In genomic region chr15:102248812-102249191, GRCm38 (mm10) we compare ENCODE assay signal across 10 mouse cellular contexts. TPM values are rescaled to one million over a fixed set of nuclear protein-coding genes. Genes with fewer than 3 reads are reported as not detected.
A peak's percentile ranks its signal among the peaks of the same experiment; 100 is the strongest.
DNase-seq lines count a peak whose midpoint lies in the region; ATAC-seq and TF ChIP-seq lines count a peak whose summit lies in the region.
"Had no signal": no experiment of that assay in that cellular context is flagged by ENCODE, and none has a peak within 500 bp of the region (broad histone marks: within the 10 kb centered on the region; RNA-seq: fewer than 3 reads in every experiment).

No protein-coding gene starts in this region.

- H3K4me3 ChIP-seq in liver, adult 2 months (ENCODE audit: insufficient read depth, low read depth, low read length): no peak overlapping the region
- peak overlapping the region; percentile 57; the same call in 1 of the 2 replicates for H3K4me3 ChIP-seq in hindbrain, embryonic 12.5 days
- H3K4me3 ChIP-seq: megakaryocyte, embryonic 14.5 days had no signal

- H3K9me3 ChIP-seq in hindbrain, embryonic 12.5 days (replicated peaks): no peaks in the 10 kb centered on the region
- H3K9me3 ChIP-seq: megakaryocyte, embryonic 14.5 days had no signal

- peak; percentile 34 for DNase-seq in cerebellum, adult 11 months
- DNase-seq in cerebellum, adult 18-20 months: no peak
- DNase-seq in liver, adult 2 months (ENCODE audit: extremely low read depth, low read depth, low spot score): no peak
- no peak for DNase-seq in liver
- peak; percentile 63 for DNase-seq in mesoderm, embryonic 11.5 days (ENCODE audit: low read depth, low spot score)
- DNase-seq in layer of hippocampus, adult 9-10 months (ENCODE audit: low spot score): no peak
- DNase-seq in adrenal gland, postnatal 4 days (ENCODE audit: low spot score in 2 of 2): no peak
- DNase-seq: gastrocnemius, postnatal 25 days had no signal

- no peak overlapping the region for H3K9ac ChIP-seq in liver, adult 2 months (ENCODE audit: low read depth, low read length)
- H3K9ac ChIP-seq in hindbrain, embryonic 12.5 days: no peak overlapping the region

- peak overlapping the region; percentile 35 for H3K27ac ChIP-seq in liver, adult 2 months (replicated peaks; ENCODE audit: insufficient read depth, low read depth, low read length)
- peak overlapping the region; percentile 81 for H3K27ac ChIP-seq in hindbrain, embryonic 12.5 days

- no peaks in the 10 kb centered on the region for H3K27me3 ChIP-seq in liver, adult 2 months (ENCODE audit: control insufficient read depth, insufficient read depth, low read length)
- H3K27me3 ChIP-seq in hindbrain, embryonic 12.5 days: peaks cover 85% of the 10 kb centered on the region

- peak overlapping the region; percentile 97 for H3K4me2 ChIP-seq in hindbrain, embryonic 12.5 days (replicated peaks)

- 36% methylated on average over 3 of the region's 3 CpGs for WGBS in liver, adult 2 months
- 11% methylated on average over 3 of the region's 3 CpGs for WGBS in hindbrain, embryonic 12.5 days

- peaks cover 4% of the 10 kb centered on the region; the same call in 1 of the 2 replicates for H3K4me1 ChIP-seq in liver, adult 2 months (ENCODE audit: control insufficient read depth, insufficient read depth, low read length)
- peaks cover 39% of the 10 kb centered on the region for H3K4me1 ChIP-seq in hindbrain, embryonic 12.5 days

- TF ChIP-seq POLR2A in liver, adult 2 months (IDR thresholded peaks at IDR 0.05; ENCODE audit: extremely low read depth, insufficient read depth, low read length): no peak

- H3K79me2 ChIP-seq in liver, adult 2 months (ENCODE audit: control insufficient read depth, insufficient read depth, low read length): no peaks in the 10 kb centered on the region

- ATAC-seq in hindbrain, embryonic 12.5 days (ENCODE audit: low FRiP score): no peak

- H3K36me3 ChIP-seq in liver, adult 2 months (ENCODE audit: control insufficient read depth, insufficient read depth, low read length): no peaks in the 10 kb centered on the region
- H3K36me3 ChIP-seq in hindbrain, embryonic 12.5 days: no peaks in the 10 kb centered on the region

- TF ChIP-seq CTCF in liver, adult 2 months (IDR thresholded peaks at IDR 0.05; ENCODE audit: low read depth, low read length): no peak

RNA-seq across cellular contexts. Expression of gene Rarg, which starts 8.5 kb away (rescaled TPM):
- 1.5 and 2.0 TPM in 2 replicates for total RNA-seq in liver, adult 2 months (2014; rRNA removed)
- polyA plus RNA-seq in liver, adult 2 months (2012; rRNA removed): 5.3 and 6.0 TPM in 2 replicates
- 42.2 and 45.6 TPM in 2 replicates for polyA plus RNA-seq in hindbrain, embryonic 12.5 days (2016; fragmentation: Nextera tagmentation; extraction: Ambion mirVana)
- total RNA-seq in adrenal gland, postnatal 4 days (2021): 10 to 100 TPM; 24.8 to 28.6 TPM

RNA-seq across cellular contexts. Expression of gene Itgb7, which starts 17.1 kb away (rescaled TPM):
- total RNA-seq in liver, adult 2 months (2014; rRNA removed): 1.3 and 2.2 TPM in 2 replicates
- 1.7 and 1.8 TPM in 2 replicates for polyA plus RNA-seq in liver, adult 2 months (2012; rRNA removed)
- 1.1 and 2.2 TPM in 2 replicates for polyA plus RNA-seq in hindbrain, embryonic 12.5 days (2016; fragmentation: Nextera tagmentation; extraction: Ambion mirVana)
- 1 to 10 TPM; 1.1 to 3.6 TPM for total RNA-seq in adrenal gland, postnatal 4 days (2021)

RNA-seq across cellular contexts. Expression of gene Gm9918, which starts 21.6 kb away (rescaled TPM):
- not detected in 2 replicates for total RNA-seq in liver, adult 2 months (2014; rRNA removed)
- 0.05 TPM in 1 of 2 replicates, not detected in the other for polyA plus RNA-seq in liver, adult 2 months (2012; rRNA removed)
- polyA plus RNA-seq in hindbrain, embryonic 12.5 days (2016; fragmentation: Nextera tagmentation; extraction: Ambion mirVana): 0.30 and 0.49 TPM in 2 replicates
- total RNA-seq in adrenal gland, postnatal 4 days (2021): under 1 TPM; 0.17 to 0.31 TPM
- total RNA-seq: gastrocnemius, postnatal 25 days had no signal

RNA-seq across cellular contexts. Expression of gene Mfsd5, which starts 30.5 kb away (rescaled TPM):
- 8.5 and 10.1 TPM in 2 replicates for total RNA-seq in liver, adult 2 months (2014; rRNA removed)
- 44.3 and 51.4 TPM in 2 replicates for polyA plus RNA-seq in liver, adult 2 months (2012; rRNA removed)
- 54.2 and 54.9 TPM in 2 replicates for polyA plus RNA-seq in hindbrain, embryonic 12.5 days (2016; fragmentation: Nextera tagmentation; extraction: Ambion mirVana)
- total RNA-seq in adrenal gland, postnatal 4 days (2021): 10 to 100 TPM; 34.4 to 36.7 TPM

RNA-seq across cellular contexts. Expression of gene Csad, which starts 44.3 kb away (rescaled TPM):
- 47.6 and 449 TPM in 2 replicates for total RNA-seq in liver, adult 2 months (2014; rRNA removed)
- polyA plus RNA-seq in liver, adult 2 months (2012; rRNA removed): 107 and 123 TPM in 2 replicates
- polyA plus RNA-seq in hindbrain, embryonic 12.5 days (2016; fragmentation: Nextera tagmentation; extraction: Ambion mirVana): 49.3 and 53.5 TPM in 2 replicates
- 100 to 1,000 TPM in 1 of 2 experiments, 10 to 100 TPM in 1; 90.0 to 106 TPM for total RNA-seq in adrenal gland, postnatal 4 days (2021)

Comparison
In these comparisons a context has a peak if more than half of its experiments do, and no peak if none do; other contexts are left out.
1. DNase-seq: peak in cerebellum, adult 11 months (single experiment) and mesoderm, embryonic 11.5 days (single experiment); none in cerebellum, adult 18-20 months (0 of 2), liver, adult 2 months (single experiment), liver (single experiment), layer of hippocampus, adult 9-10 months (single experiment) and adrenal gland, postnatal 4 days (0 of 2).